Comparison of ENCODE assay signal across 8 mouse cellular contexts in genomic region chr10:66814565-66815201, GRCm38 (mm10).
DNase-seq lines count a peak whose midpoint lies in the region; ATAC-seq lines count a peak whose summit lies in the region.

No protein-coding gene starts in this region.

- 7% methylated on average over 16 of the region's 16 CpGs for WGBS in intestine, embryonic 15.5 days

- peak; percentile 66 for DNase-seq in adrenal gland, adult 18-20 months (ENCODE audit: low spot score in 2 of 2)
- peak; percentile 85 for DNase-seq in embryo, embryonic 11 days
- DNase-seq in gastrocnemius, postnatal 4 days (ENCODE audit: low spot score in 2 of 2), result peak; percentile 73 to 89
- peak; percentile 95 to 97 for DNase-seq in left cerebral cortex, postnatal 14 days (ENCODE audit: low spot score in 2 of 2)
- peak; percentile 91 for DNase-seq in mesoderm, embryonic 11.5 days (ENCODE audit: low read depth, low spot score)
- DNase-seq in right cerebral cortex, postnatal 36 days (ENCODE audit: low spot score in 2 of 2), result peak; percentile 85 to 88
- DNase-seq in yolk sac, embryonic 10.5 days (ENCODE audit: low spot score), result peak; percentile 67

- no peak overlapping the region for H3K9ac ChIP-seq in intestine, embryonic 15.5 days

- H3K4me3 ChIP-seq in intestine, embryonic 15.5 days (replicated peaks), result 0 out of 2 replicates have a peak overlapping the region, but pooled peaks have one; percentile 9

- H3K27ac ChIP-seq in intestine, embryonic 15.5 days, result 0 out of 2 replicates have a peak overlapping the region, but pooled peaks have one; percentile 48

- H3K4me1 ChIP-seq in intestine, embryonic 15.5 days (replicated peaks), result 0 out of 2 replicates have a peak, but pooled peaks cover 2% of the 10 kb centered on the region

- H3K9me3 ChIP-seq in intestine, embryonic 15.5 days, result no peaks in the 10 kb centered on the region

- peak; percentile 75 for ATAC-seq in intestine, embryonic 15.5 days

- no peaks in the 10 kb centered on the region for H3K27me3 ChIP-seq in intestine, embryonic 15.5 days (replicated peaks)

- H3K4me2 ChIP-seq in intestine, embryonic 15.5 days (replicated peaks), result peak overlapping the region; percentile 51

- no peaks in the 10 kb centered on the region for H3K36me3 ChIP-seq in intestine, embryonic 15.5 days

- intact Hi-C loops in left cerebral cortex, postnatal 14 days (cut with DNase I), result loop anchor here (10.0 kb wide), 1 partner anchor 240 kb away; no protein-coding TSS in a partner anchor

Comparison
In these comparisons a context has a peak if more than half of its experiments do, and no peak if none do; other contexts are left out.
1. Peak in every context shown above with its lines: DNase-seq, ATAC-seq, H3K4me3 ChIP-seq and H3K27ac ChIP-seq.